Mouse (Mus musculus) left cerebral cortex, postnatal 25 days (tissue): ENCODE measurements around the gene Nck2. TPM values are rescaled to one million over a fixed set of nuclear protein-coding genes. Genes with fewer than 3 reads are reported as not detected.

Source experiments
- DNase-seq, 2 experiments: peaks; one replicate each; pipeline ENCODE4 v3.0.0; 2022; ENCODE audit warnings: low spot score in 2 of 2, mixed read lengths in 1 of 2
- intact Hi-C: fragments of 180-260 bp; cut with DNase I; formaldehyde crosslinking; loops from one replicate; pipeline ENCODE4 v1.15.1; 2025
- total RNA-seq, 2 experiments: library from RNA; stranded (reverse); gene quantifications; 2 replicates each; pipeline ENCODE4 v1.2.3; 2021

The Nck2 gene
- total RNA-seq, 2 experiments from 2014 or later = 34.1 to 39.3 TPM

DNA sequence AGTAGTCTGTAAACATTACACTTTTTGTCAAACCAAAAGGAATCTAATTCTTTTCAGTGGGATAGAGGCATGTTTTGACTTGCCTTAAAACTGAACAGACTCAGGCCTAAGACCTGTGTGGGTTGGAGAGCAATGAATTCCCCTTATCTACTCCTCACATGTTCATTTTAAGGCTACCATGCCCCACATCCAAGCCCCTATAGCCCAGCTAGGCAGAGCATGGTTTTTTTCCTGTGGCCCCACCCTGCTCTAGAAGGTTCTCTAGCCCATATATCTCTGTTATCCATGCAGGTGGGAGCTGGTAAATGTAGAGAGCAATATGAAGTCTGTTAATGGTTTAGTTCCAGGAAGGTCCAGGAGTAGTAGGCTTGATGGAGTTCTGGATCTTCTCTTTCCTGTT lies 155.1 kb downstream of the Nck2 start:
- intact Hi-C loops = no loop called here
- DNase-seq = no peak

DNA sequence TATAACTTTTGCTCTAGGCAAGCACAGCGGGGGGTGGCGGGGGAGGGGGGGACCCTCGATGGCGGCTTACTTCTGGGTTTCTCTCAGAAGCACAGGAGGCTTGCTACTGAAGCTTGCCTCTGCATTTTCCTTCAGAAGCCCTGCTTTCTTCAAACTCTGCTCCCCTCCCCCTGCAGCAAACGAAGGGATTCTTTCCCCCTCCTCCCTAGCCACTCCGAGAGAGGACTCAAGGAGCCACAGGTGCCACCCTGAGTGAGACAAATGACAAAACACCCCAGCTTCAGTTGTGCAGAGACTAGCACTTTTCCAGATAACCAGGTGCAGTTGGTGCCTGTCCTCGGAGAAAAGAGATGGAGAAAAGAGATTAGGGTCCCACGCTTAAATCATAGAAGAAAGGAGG lies 156.7 kb downstream of the Nck2 start:
- intact Hi-C loops = no loop called here
- no peak for DNase-seq

DNA sequence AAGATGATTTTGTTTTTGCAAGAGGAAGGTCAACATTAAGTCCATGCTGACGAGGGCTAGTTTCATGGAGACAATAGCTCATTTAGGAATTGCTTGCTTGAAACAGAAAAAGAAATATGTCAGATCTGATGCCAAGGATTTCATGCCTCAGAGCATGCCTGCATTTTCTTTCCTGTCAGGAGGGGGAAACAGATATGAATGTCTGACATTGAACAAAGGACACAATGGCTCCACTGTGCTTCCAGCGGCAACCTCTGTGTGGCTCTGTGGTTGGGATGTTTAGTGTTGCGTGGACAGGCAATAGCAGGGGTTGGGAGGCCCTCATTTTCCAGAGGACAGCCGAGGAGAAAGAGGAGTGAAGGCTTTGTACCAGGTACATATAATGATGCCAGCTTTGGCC lies 171.6 kb downstream of the Nck2 start:
- intact Hi-C loops = no loop called here
- DNase-seq = no peak

Other genes starting within 250 kb of the Nck2 start
- gene Fhl2, start 247.6 kb upstream of the Nck2 start, total RNA-seq = 10 to 100 TPM; 53.9 to 54.4 TPM